Mouse (Mus musculus) lung, postnatal 0 days (tissue): ENCODE data around the gene Dido1.

Experiments
- CTCF ChIP-seq: IDR thresholded peaks from 2 replicates; pipeline ENCODE4 v1.5.1; 2016; ENCODE audit warnings: antibody characterized with exemption, mild to moderate bottlenecking
- EP300 ChIP-seq: IDR thresholded peaks from 2 replicates; pipeline ENCODE4 v1.6.1; 2016; ENCODE audit warnings: antibody characterized with exemption, mild to moderate bottlenecking, control low read depth

GRCm38 (mm10) chr2:180742820-180743219, 33.0 kb upstream of the Dido1 start:
- TF ChIP-seq CTCF (no peak), EP300 (no peak)
